Mouse (Mus musculus) left cerebral cortex, postnatal 14 days (tissue): ENCODE results near the gene Ntm. TPM values are rescaled to one million over a fixed set of nuclear protein-coding genes. Genes with fewer than 3 reads are reported as not detected.

ENCODE experiments used
- DNase-seq, 2 experiments: peaks; one replicate each; pipeline ENCODE4 v3.0.0; 2021 to 2022; ENCODE audit warnings: low spot score in 2 of 2, mixed read lengths in 1 of 2
- intact Hi-C: fragments of 180-260 bp; cut with DNase I; formaldehyde crosslinking; loops from one replicate; pipeline ENCODE4 v1.15.1; 2025
- total RNA-seq, 2 experiments: library from RNA; stranded (reverse); gene quantifications; 2 replicates each; pipeline ENCODE4 v1.2.3; 2021

Ntm gene
- total RNA-seq, 2 experiments from 2014 or later: 351 to 370 TPM

- DNase-seq: no peak
- intact Hi-C loops: no loop called here
These were observed 317.0 kb downstream of the Ntm start for GRCm38 (mm10) chr9:29645796-29646400.

GRCm38 (mm10) chr9:29642997-29643657 is 319.8 kb downstream of the Ntm start:
- peak; percentile 87 to 89 for DNase-seq
- intact Hi-C loops: loop anchor here (5.0 kb wide), 1 partner anchor 176 kb away; no protein-coding TSS in a partner anchor

- intact Hi-C loops: no loop called here
- DNase-seq: no peak
These were observed 325.6 kb downstream of the Ntm start for GRCm38 (mm10) chr9:29637335-29637734.

GRCm38 (mm10) chr9:29617181-29617580 is 345.8 kb downstream of the Ntm start:
- DNase-seq: no peak
- intact Hi-C loops: no loop called here

- peak; percentile 27 to 34 for DNase-seq
- intact Hi-C loops: no loop called here
These were observed 350.8 kb downstream of the Ntm start for GRCm38 (mm10) chr9:29612020-29612612.

GRCm38 (mm10) chr9:29610867-29611266 is 352.1 kb downstream of the Ntm start:
- peak in 1 of 2 experiments; percentile 27 for DNase-seq
- intact Hi-C loops: no loop called here

- intact Hi-C loops: no loop called here
- DNase-seq: peak in 1 of 2 experiments; percentile 58
These were observed 365.3 kb downstream of the Ntm start for GRCm38 (mm10) chr9:29597665-29598064.

GRCm38 (mm10) chr9:29595321-29595720 is 367.6 kb downstream of the Ntm start:
- no peak for DNase-seq
- intact Hi-C loops: no loop called here

GRCm38 (mm10) chr9:29594537-29595294 is 368.2 kb downstream of the Ntm start:
- no peak for DNase-seq
- intact Hi-C loops: no loop called here

GRCm38 (mm10) chr9:29587376-29587775 is 375.6 kb downstream of the Ntm start:
- intact Hi-C loops: loop anchor here (10.0 kb wide), 1 partner anchor 123 kb away; no protein-coding TSS in a partner anchor
- no peak for DNase-seq

- no peak for DNase-seq
- intact Hi-C loops: loop anchor here (1.0 to 10.0 kb wide), 2 partner anchors 122 to 175 kb away; no protein-coding TSS in a partner anchor
These were observed 376.6 kb downstream of the Ntm start for GRCm38 (mm10) chr9:29586381-29586770.

GRCm38 (mm10) chr9:29585746-29586380 is 377.1 kb downstream of the Ntm start:
- DNase-seq: peak; percentile 80 to 89
- intact Hi-C loops: loop anchor here (1.0 to 10.0 kb wide), 2 partner anchors 121 to 175 kb away; no protein-coding TSS in a partner anchor

- peak in 1 of 2 experiments; percentile 25 for DNase-seq
- intact Hi-C loops: no loop called here
These were observed 384.7 kb downstream of the Ntm start for GRCm38 (mm10) chr9:29578226-29578625.

- intact Hi-C loops: no loop called here
- no peak for DNase-seq
These were observed 386.8 kb downstream of the Ntm start for GRCm38 (mm10) chr9:29576051-29576533.

- intact Hi-C loops: no loop called here
- no peak for DNase-seq
These were observed 388.4 kb downstream of the Ntm start for GRCm38 (mm10) chr9:29574548-29574947.

- intact Hi-C loops: no loop called here
- DNase-seq: no peak
These were observed 394.4 kb downstream of the Ntm start for GRCm38 (mm10) chr9:29568571-29568970.

- intact Hi-C loops: no loop called here
- peak; percentile 30 to 49 for DNase-seq
These were observed 400.4 kb downstream of the Ntm start for GRCm38 (mm10) chr9:29562419-29563071.

GRCm38 (mm10) chr9:29558915-29559314 is 404.0 kb downstream of the Ntm start:
- no peak for DNase-seq
- intact Hi-C loops: no loop called here

- intact Hi-C loops: no loop called here
- DNase-seq: no peak
These were observed 412.4 kb downstream of the Ntm start for GRCm38 (mm10) chr9:29550582-29550981.
